Mouse (Mus musculus): ENCODE data around the gene Mmp24. TPM values are rescaled to one million over a fixed set of nuclear protein-coding genes. Genes with fewer than 3 reads are reported as not detected.

The Mmp24 gene
- polyA plus RNA-seq, 1 experiment: 39.7 TPM

DNA sequence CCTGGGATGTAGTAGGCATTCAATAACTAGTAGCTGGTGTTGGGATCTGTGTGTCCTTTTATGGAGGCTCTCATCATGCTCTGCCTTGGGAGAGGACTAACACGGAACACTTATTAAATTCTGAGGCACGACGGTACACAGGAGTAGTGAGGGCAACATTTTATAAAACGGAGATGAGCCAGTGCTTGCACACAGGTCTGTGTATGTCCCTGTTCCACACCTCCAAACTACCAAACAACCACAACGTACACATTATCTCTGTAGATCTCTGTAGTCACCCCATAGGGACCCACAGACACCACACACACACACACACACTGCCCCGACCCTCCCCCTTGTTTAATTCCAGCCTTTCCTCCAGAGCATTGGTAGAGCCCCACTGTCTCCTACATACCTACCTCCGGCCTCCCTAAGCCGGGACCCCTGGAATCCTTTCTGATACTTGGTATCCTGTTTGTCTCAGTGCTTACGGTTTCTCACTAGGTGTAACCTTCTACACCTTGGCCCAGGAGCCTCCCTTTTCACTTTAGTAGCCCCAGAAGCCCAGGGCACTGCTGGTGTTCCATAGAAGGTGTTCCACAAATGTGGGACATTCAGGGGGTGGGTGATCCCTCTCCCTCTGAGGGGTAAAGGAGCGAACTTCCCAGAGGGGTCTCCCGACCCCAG is 748 bp upstream of the Mmp24 start:
- no peak for DNase-seq (ENCODE audit: extremely low spot score in 1 of 2, low spot score in 1 of 2)

DNA sequence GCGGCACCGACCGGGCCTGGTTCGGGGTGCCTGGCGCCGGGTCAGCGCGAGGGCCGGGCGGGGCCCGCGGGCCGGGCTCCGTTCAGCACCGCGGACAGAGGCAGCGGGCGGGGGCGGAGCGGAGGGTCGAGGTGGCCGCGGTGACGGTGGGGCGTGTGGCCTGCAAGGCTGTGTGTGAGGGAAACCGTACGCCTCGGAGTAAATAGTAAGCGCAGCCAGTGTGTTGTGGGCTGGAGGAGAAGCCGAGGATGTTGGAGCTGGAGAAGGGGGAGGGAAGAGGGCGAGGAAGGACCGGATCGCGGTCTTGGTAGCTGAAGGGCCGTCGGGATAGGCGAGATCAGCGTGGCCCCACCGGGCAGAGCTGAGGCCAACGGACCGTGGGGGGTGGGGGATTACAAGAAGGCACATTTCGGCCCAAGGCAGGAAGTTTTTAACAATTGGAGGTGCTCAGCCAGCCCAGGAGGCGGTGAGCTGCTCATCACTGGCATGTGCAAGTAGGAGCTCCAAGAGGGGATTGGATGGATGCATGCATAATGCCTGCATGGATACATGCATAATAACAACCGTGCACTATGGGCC is 632 bp downstream of the Mmp24 start:
- peak in 1 of 2 experiments; percentile 42 for DNase-seq (ENCODE audit: extremely low spot score in 1 of 2, low spot score in 1 of 2)

DNA sequence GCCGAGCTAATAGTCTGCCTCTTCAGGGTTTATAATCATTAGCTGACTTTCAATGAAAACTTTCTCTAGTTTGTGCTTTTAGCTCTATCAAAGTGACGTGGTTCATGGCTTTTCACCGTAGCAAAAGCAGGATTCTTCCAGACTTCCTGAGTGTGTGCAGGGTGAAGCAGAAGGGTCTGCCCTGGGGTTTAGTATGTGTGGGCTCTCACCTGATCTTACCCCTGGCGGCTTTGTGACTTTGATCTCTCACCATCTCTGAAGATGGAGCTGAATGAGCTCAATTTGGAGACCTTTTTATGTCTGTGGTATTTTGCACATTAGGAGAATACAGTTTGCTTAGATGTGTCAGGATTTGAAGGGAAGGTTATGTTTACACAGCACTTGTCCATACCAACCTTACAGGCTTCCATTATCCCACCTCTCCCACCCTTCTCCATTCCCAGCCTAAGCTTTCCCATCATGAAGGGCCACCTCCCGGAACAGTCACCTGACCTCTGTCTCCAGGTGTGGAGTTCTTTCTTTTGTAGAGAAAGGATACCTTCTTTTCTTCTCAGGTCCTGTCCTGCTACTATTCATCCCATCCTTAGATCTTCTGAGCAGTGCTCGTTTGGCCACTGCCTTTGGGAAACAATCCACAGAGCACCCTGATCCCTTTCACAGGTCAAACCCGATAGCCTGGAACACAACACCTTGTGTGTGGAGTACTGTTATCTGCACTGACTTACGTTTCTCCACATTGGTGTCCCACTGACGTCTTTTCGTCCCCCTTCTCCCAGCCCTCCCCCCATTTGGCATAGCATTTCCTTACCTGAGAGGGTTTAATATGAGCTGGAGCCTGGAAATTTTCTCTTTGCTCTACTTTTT is 1.9 kb downstream of the Mmp24 start:
- DNase-seq (ENCODE audit: extremely low spot score in 1 of 2, low spot score in 1 of 2): no peak

DNA sequence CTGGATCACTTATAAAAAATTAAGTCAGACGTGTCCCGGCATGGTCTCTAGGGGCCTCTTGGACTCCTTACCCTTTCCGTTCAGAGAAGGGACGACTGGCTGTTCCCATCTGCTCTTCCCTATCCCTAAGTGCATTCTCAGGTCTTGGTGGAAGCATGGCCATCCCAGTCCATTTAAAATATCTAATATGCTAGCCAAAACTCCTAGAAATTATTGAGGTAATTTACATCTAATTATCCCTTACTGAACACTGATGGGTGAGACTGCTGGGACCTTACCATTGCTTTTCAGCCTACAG is 2.5 kb downstream of the Mmp24 start:
- DNase-seq (ENCODE audit: extremely low spot score in 1 of 2, low spot score in 1 of 2): no peak

DNA sequence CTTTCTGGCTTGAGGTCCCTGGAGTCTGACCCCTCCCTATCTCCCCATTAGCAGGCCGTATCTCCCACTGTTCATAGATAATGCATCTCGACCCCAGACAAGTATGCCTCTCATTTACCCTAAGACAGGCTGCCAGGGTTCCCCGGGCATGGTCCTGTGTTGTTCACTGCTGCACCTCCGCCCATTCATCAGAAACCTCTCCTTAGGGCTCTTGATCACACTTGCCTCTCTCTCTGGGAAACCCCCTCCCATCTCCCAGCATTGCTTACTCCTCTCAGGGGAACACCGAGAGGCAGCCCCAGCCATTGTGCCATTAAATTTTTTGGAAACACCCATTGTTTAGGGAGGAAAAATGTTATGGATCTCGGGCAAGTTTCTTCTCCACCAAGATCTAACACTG is 2.9 kb downstream of the Mmp24 start:
- no peak for DNase-seq (ENCODE audit: extremely low spot score in 1 of 2, low spot score in 1 of 2)

DNA sequence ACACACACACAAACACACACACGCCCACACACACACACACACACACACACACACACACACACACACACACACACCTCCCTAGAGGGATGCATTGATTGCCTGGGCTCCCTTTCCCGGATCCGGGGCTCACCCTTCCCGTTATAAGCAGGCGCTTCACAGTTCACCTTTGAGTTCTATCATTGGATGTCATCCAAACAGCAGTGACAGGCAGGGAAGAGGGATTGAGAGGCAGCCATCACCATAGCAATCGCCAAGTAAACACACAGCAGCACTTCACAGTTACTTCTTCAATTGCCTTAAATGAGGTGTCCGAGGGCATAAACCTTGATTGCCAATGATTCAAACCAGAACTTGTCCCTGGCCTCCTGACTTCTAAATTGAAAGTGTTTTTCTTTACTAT is 3.9 kb downstream of the Mmp24 start:
- no peak for DNase-seq (ENCODE audit: extremely low spot score in 1 of 2, low spot score in 1 of 2)

DNA sequence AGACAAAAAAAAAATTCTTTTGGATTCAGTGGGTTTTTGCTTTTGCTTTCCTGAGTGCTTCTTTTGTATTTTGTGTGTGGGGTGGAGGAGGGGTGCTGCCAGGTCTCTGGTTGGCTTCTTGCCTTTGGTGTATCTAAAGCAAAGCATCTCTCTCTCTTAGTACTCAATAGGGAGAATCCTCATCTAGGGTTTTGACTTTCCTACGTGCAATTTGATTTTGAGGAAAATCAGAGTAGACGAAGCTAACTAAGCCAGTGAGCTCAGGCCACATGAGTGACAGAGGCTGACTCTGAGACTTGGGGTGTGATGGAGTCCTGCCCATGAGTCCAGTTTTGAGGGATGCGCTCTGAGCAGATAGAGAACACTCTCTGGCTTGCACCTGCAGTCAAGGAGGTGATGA is 4.4 kb downstream of the Mmp24 start:
- no peak for DNase-seq (ENCODE audit: extremely low spot score in 1 of 2, low spot score in 1 of 2)

DNA sequence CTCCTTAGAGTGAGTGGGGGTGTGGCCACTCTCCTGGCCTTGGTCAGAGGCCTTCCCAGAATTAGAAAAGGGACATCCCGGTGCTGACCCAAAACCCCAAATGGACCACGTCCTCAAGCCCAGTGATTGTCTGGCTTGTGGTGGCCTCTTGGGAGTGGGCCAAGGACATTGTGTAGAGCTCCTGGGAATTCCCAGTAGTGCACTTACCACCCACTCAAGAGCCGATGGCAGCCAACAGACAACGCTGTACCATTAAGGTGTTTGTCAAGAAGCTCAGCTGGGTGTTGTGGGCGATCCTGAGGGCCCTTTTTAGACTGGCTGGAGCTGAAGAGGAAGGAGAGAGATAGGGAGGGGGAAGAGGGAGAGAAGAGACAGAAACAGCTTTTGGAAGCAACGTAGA is 9.4 kb downstream of the Mmp24 start:
- DNase-seq (ENCODE audit: extremely low spot score in 1 of 2, low spot score in 1 of 2): peak; percentile 63 to 72

DNA sequence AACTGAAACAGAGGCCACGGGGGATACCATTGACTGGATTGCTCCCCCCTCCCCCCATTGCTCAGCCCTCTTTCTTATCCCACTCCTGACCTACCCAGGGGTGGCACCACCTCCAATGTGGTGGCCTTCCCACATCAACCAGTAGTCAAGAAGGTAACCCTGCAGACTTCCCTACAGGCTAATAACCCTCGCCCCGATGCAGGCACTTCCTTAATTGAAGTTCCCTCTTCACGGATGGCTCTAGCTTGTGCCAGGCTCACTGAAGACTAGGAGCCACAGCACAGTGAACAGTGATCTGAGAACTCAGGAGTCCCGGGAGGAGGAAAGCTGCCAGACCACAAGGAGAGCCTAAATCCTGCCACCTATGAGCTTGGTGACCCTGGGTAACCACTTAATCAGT is 11.8 kb downstream of the Mmp24 start:
- DNase-seq (ENCODE audit: extremely low spot score in 1 of 2, low spot score in 1 of 2): no peak

DNA sequence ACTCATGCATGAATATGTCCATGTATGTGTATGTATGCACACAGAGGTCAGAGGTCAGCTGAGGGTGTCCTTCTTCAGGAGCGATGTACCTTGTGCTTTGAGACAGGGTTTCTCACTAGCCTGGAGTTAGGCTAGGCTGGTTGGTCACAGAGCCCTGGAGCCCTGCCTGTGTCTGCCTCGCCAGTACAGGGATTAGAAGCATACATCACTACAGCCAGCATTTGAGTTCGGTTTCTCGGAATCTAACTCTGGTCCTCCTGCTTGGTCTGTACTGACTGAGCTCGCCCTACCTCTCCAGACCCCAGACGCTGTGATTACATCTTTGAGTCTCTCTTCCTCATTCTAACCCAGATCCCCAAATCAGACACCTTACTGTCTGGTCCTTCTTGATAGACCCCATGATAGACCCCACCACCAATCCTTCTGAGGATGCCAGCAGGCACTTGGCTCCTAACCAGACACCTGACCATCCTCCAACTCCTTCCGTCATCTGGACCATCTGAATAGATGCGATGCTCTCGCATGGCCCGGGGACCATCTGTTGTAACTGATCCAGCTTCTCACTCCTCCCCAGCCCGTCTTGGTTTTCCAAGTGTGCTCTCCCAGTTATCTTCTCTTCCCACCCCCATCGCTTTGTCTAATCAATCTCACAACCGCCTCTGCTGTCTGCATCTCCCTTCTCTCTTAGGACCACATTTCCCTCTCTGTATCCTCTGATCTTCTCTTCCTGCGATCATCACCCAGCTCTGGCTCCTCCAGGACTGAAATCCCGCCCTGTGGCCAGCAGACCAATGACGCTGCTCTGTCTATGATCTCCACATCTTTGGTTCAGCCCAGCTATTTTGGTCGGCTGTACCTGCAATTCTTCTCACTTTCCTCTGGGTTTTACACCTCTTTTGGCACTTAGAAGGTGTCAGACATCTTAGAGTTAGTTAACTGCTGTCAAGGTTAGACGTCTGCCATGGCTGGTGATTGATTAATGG is 13.1 kb downstream of the Mmp24 start:
- no peak for DNase-seq (ENCODE audit: extremely low spot score in 1 of 2, low spot score in 1 of 2)

DNA sequence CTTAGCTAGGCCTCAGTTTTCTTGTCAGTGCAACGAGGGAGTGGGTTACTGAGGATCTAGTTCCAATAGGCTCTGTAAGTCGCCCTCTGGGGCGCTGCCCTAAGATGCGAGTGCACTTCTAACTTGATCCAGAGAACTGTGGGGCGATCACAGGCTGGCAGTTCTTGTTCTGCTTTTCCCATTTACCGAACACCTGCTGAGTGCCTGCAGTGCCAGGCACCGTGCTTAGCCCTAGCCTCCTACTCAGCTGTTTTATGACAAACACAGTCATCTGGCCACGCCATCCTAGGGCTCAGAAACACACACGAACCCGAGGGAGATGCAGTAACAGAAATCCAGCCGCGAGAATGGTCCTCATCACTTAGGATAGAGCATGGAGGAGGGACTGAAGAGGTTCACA is 17.8 kb downstream of the Mmp24 start:
- DNase-seq (ENCODE audit: extremely low spot score in 1 of 2, low spot score in 1 of 2): no peak

DNA sequence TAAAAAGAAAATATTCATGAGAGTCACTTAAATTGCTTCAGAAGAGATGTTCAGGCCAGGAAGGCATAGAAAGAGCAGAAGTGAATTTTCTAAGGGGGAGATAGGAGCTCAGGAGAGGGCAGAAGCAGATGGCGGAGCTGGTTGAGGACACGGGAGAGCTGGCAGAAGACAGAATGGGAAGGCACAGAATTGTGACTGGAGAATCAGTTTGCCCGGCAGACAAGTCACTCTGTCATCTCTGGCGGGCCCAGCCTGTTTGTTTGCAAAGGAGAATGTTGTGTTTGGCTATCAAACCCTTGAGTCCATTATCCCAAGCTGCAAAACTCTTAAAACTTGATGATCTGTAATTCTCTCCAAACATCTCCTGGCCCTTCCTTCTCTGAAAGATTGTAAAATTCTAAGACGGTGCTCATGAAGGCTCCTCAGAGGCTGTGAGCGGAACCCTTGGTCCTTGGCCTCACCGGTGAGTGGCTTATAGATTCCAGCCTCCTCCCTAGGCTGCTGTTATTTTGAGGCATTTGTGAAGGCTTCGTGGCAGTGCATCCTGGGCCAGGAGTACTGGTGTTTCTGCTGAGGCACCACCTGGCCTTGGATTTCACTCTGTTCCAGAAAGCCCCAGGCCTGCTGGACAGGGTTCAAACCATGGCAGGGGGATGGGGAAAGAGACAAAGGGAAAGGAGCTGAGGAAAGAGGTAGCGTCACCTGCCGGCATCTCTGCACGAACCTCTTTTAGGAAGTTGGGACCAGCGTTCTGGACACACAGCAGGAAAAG is 19.7 kb downstream of the Mmp24 start:
- no peak for DNase-seq (ENCODE audit: extremely low spot score in 1 of 2, low spot score in 1 of 2)

DNA sequence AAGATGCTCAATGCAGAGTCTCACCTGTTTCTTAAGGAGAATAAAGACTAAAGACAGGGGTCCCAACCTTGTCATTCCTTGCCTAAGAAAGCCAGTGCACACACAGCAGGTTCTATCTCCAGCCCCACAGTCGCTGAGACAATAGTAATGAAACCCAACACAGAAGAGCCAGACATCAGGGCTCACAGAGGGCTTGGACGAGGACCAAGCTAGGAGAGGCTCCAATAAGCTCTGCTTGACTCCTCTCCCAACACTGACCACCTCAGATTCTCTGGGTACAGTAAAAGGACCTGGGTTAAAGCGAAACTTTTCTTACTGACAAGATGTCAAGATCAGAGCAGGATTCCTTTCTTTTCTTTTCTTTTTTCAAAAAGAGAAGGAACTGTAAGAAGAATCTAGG is 23.5 kb downstream of the Mmp24 start:
- DNase-seq (ENCODE audit: extremely low spot score in 1 of 2, low spot score in 1 of 2): no peak

DNA sequence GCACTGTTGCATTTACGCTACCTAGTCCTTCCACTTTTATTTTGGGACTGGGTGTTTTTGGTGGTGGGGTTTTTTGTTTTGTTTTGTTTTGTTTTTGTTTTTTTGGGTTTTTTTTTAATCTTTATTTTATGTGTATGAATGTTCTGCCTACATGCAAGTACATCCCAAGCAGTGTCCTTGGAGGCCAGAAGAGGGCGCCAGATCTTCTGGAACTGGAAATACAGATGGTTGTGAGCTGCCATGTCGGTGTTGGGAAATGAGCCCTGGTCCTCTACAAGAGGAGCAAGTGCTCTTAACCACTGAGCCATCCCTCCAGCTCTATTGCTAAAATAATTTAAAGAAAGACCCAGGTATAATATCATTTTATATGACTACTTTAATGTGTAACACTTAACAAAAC is 27.6 kb downstream of the Mmp24 start:
- no peak for DNase-seq (ENCODE audit: extremely low spot score in 1 of 2, low spot score in 1 of 2)

DNA sequence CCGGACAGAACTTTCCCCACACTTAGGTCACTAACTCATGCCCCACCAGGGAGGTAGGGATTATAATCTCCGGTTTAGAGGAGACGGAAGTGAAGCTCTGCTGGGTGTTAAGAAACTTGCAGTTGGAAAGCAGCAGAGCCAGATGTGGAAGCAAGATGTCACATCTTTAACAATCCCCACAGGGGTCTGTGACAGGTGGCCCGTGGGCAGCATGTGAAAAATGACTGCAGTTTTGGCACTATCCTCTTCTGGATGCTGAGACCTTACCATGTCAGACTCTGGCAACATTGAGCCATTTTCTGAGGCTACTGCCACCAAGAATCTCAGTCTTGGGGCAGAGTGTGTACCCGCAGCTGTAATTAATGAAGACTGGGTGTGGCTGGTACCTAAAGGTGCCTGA is 28.9 kb downstream of the Mmp24 start:
- DNase-seq (ENCODE audit: extremely low spot score in 1 of 2, low spot score in 1 of 2): no peak

DNA sequence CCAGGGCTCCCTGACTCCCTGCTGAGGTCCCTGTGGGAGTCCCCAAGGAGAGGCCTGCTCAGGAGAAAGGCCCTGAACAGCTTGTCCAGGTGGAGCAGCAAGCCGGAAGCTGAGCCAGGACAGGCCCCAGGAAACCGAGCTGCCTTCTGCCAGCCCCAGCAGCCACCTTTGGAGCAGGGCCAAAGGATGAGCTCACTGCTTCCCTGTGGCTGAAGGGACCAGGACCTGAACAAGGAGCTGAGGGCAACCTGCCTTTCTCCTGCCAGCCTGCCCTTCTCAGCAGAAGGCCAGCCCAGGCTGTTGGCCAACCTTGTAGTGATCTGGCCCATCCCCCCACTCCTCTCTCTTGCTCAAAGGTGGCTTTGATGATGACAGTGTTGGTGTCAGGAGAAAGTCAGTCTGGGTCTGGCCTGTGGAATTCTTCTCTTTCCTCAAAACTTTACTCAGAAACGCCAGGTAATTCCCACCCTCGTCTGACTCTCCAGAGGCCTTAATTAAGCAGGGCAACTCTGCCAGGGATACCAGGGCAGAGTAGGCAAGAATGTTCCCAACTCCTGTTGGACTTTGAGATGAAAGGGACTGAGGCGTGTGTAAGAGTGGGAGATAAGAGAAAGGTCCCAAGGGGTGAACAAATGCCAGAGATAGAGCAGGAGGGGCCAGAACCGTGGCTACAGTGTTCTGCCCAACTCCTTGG is 30.2 kb downstream of the Mmp24 start:
- DNase-seq (ENCODE audit: extremely low spot score in 1 of 2, low spot score in 1 of 2): no peak

DNA sequence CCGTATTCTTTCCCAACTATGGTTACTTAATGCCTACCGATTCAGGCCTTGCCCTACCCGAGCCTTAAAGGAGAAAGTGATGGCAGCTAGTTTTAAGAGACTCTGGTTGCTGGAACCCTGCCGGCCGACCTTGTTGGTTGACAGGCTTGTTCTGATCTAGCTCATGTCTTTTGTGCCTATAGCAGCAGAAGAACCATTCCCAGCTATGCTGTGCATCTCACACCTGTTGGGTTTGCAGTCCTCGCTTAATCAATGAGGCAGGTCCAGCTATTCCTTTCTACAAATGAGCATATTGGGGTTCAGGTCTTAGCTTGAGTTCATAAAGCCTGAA is 30.7 kb downstream of the Mmp24 start:
- DNase-seq (ENCODE audit: extremely low spot score in 1 of 2, low spot score in 1 of 2): no peak

DNA sequence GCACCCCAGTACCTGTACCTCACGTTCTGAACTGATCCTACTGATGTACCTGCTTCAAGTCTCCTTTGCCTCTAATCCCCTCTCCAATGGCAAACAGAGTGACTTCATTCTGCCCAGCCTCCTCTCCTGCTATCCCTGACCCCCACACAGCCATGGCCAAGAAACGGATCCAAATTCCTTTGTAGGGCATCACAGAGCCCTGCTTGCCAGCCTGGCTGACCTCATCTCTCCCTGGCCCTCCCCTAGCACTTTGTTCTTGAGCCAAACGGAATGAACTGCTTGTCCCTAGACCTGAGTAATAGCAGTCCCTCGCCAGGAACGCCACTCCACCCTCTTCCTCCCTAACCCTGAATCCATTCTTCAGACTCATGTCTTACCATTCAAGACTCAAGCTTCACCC is 31.4 kb downstream of the Mmp24 start:
- no peak for DNase-seq (ENCODE audit: extremely low spot score in 1 of 2, low spot score in 1 of 2)

DNA sequence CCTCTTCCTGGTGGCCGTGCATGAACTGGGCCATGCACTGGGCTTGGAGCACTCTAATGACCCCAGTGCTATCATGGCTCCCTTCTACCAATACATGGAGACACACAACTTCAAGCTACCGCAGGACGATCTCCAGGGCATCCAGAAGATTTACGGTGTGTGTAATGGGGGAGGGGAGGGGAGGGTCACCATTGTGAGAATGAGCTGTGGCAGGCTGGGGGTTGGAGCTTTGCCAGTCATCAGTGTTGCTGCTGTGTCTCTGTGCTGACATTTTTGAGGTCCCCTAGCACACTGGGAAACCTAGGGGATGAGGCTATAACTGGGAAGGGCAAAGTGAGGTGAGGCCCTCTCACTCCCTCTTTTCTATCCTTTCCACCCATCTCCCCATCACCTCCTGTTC is 32.3 kb downstream of the Mmp24 start:
- DNase-seq (ENCODE audit: extremely low spot score in 1 of 2, low spot score in 1 of 2): no peak

DNA sequence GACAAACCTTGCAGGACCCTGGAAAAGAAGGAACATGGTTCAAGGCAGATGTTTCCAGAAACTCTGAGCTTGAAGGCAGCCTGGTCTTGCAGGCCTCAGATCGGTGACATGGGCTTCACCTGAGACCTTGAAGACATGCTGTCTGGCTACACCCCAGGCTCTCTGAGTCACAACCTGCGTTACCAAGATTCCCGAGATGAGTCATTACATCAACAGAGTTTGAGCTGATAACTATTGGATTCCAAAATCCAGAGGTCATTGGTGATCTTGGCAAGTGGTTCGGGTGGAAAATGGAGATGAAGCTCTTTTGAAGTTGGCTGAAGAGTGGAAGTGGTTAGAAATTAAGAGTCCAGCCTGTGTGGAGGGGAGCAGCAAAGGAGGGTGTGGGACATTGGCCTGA is 34.5 kb downstream of the Mmp24 start:
- no peak for DNase-seq (ENCODE audit: extremely low spot score in 1 of 2, low spot score in 1 of 2)

Measured in frontal cortex, adult 2 months (tissue).